8 mouse cellular contexts compared by ENCODE assay signal in the genomic region with DNA sequence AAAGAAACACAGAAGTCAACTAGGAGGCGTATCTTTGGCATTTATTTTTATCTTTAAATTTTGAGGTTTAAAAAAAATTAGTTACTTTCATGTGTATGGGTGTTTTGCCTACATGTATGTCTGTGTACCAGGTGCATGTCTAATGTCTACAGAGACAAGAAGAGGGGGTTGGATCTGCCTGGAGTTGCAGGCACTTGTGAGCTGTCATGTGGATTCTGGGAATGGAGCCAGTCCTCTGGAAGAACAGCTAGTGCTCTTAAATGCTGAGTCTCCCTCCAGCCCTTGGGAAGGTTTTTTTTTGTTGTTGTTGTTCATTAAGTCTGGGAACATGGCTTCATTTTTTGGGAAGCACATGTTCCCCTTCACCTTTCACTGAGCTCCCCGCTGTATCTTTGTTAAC. TPM values are rescaled to one million over a fixed set of nuclear protein-coding genes. Genes with fewer than 3 reads are reported as not detected.
DNase-seq lines count a peak whose midpoint lies in the region; ATAC-seq lines count a peak whose summit lies in the region.

No protein-coding gene starts in this region.

- no peaks in the 10 kb centered on the region for H3K9me3 ChIP-seq in kidney, embryonic 16.5 days (ENCODE audit: low read length)
- no peaks in the 10 kb centered on the region for H3K9me3 ChIP-seq in heart, embryonic 13.5 days

- DNase-seq in cerebellum, adult 9-10 months, result peak; percentile 16
- no peak for DNase-seq in cerebellum, adult 11 months
- DNase-seq in kidney, postnatal 25 days, result peak; percentile 11 to 40
- peak; percentile 4 for DNase-seq in lung, postnatal 10 days
- no peak for DNase-seq in liver

- no peak overlapping the region for H3K9ac ChIP-seq in kidney, embryonic 16.5 days (replicated peaks; ENCODE audit: low read length)
- H3K9ac ChIP-seq in heart, embryonic 13.5 days, result no peak overlapping the region

- no peak overlapping the region for H3K27ac ChIP-seq in kidney, embryonic 16.5 days (ENCODE audit: low read length)
- H3K27ac ChIP-seq in heart, embryonic 13.5 days (replicated peaks), result peak overlapping the region; percentile 50

- no peaks in the 10 kb centered on the region for H3K36me3 ChIP-seq in kidney, embryonic 16.5 days (ENCODE audit: insufficient read depth, low read length)
- H3K36me3 ChIP-seq in heart, embryonic 13.5 days, result no peaks in the 10 kb centered on the region

- H3K4me3 ChIP-seq in kidney, embryonic 16.5 days (ENCODE audit: low read length), result no peak overlapping the region
- no peak overlapping the region for H3K4me3 ChIP-seq in heart, embryonic 13.5 days

- no peaks in the 10 kb centered on the region for H3K27me3 ChIP-seq in kidney, embryonic 16.5 days (ENCODE audit: insufficient read depth, low read length)
- no peaks in the 10 kb centered on the region for H3K27me3 ChIP-seq in heart, embryonic 13.5 days (replicated peaks)

- no peak overlapping the region for H3K4me2 ChIP-seq in kidney, embryonic 16.5 days (replicated peaks; ENCODE audit: low read depth, low read length)
- no peak overlapping the region for H3K4me2 ChIP-seq in heart, embryonic 13.5 days

- no peak for ATAC-seq in kidney, embryonic 16.5 days (ENCODE audit: low FRiP score, low TSS enrichment)
- ATAC-seq in heart, embryonic 13.5 days (ENCODE audit: extremely low read depth, insufficient number of reproducible peaks, low FRiP score, low TSS enrichment), result no peak
- ATAC-seq in monocyte, adult 5-6 weeks (replicated peaks; ENCODE audit: insufficient number of reproducible peaks, low FRiP score, low TSS enrichment, poor library complexity, severe bottlenecking), result no peak

- 82% methylated on average over 2 of the region's 2 CpGs for WGBS in kidney, embryonic 16.5 days
- 61% methylated on average over 2 of the region's 2 CpGs for WGBS in heart, embryonic 13.5 days

- no peaks in the 10 kb centered on the region for H3K4me1 ChIP-seq in kidney, embryonic 16.5 days (ENCODE audit: insufficient read depth, low read length)
- peaks cover 34% of the 10 kb centered on the region for H3K4me1 ChIP-seq in heart, embryonic 13.5 days

RNA-seq across cellular contexts. Expression of a gene that starts 58.7 kb away (rescaled TPM):
- polyA plus RNA-seq in kidney, embryonic 16.5 days (2015; fragmentation: Nextera tagmentation; extraction: Ambion mirVana), result 26.3 and 28.6 TPM in 2 replicates
- polyA plus RNA-seq in heart, embryonic 13.5 days (2015; fragmentation: Nextera tagmentation; extraction: Ambion mirVana), result 0.16 and 1.0 TPM in 2 replicates
- total RNA-seq in monocyte, adult 5-6 weeks (2017), result not detected in 3 replicates

Comparison
In these comparisons a context has a peak if more than half of its experiments do, and no peak if none do; other contexts are left out.
1. DNase-seq: peak in cerebellum, adult 9-10 months (single experiment), kidney, postnatal 25 days (2 of 2) and lung, postnatal 10 days (single experiment); none in cerebellum, adult 11 months (single experiment) and liver (single experiment).
2. RNA of a gene that starts 58.7 kb away (polyA plus RNA-seq): 26.3 to 28.6 TPM in kidney, embryonic 16.5 days; 0.16 to 1.0 TPM in heart, embryonic 13.5 days; every median in the first group is over 10 times any median in the second.